ENCODE assay signal across 10 mouse cellular contexts in the genomic region with DNA sequence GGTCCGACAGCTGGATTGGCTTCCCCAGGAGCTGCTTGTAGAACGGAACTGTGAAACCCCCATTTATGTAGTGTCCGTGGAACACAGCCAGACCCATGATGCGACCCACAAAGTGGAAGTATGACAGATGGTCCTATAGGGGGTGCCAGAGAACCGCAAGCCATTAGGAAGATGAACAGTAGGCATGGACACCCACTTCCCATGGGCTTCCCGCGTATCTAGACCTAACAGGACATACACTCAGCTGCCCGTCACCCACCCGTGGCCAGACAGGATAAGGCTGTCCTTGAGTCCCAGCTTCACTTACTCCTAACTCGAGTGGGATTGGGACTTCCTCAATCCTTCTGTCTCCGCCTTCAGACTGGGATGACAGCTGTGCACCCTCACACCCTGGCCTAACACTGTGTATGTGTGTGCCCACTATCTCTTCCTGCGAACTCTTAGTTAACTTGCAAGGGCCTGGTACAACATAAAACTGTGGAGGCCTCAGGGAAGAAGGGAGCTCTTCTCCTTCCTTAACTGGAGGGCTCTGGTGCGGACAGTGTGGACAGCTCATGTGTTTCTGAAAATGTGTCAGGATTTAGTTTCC.
DNase-seq lines count a peak whose midpoint lies in the region; ATAC-seq and TF ChIP-seq lines count a peak whose summit lies in the region.
"Had no signal": no experiment of that assay in that cellular context is flagged by ENCODE, and none has a peak within 500 bp of the region (broad histone marks: within the 10 kb centered on the region; RNA-seq: fewer than 3 reads in every experiment).

No protein-coding gene starts in this region.

- no peak overlapping the region for H3K27ac ChIP-seq in liver, embryonic 14.5 days
- H3K27ac ChIP-seq in liver, embryonic 12.5 days = no peak overlapping the region
- H3K27ac ChIP-seq: embryonic facial prominence, embryonic 15.5 days; limb, embryonic 12.5 days had no signal

- ATAC-seq in liver, embryonic 14.5 days (ENCODE audit: insufficient read depth) = no peak
- no peak for ATAC-seq in liver, embryonic 12.5 days

- no peak overlapping the region for H3K9ac ChIP-seq in liver, embryonic 14.5 days (replicated peaks)
- H3K9ac ChIP-seq in liver, embryonic 12.5 days = no peak overlapping the region
- H3K9ac ChIP-seq: embryonic facial prominence, embryonic 15.5 days; limb, embryonic 12.5 days had no signal

- 62% methylated on average over 13 of the region's 13 CpGs for WGBS in liver, embryonic 14.5 days (ENCODE audit: insufficient replicate concordance)
- WGBS in liver, embryonic 12.5 days (ENCODE audit: insufficient replicate concordance) = 63% methylated on average over 13 of the region's 13 CpGs

- DNase-seq in cerebellum, postnatal 10 days = peak; percentile 79 to 84
- no peak for DNase-seq in cerebellum, adult 11-12 months
- DNase-seq in liver, embryonic 14.5 days (ENCODE audit: low read depth in 3 of 3, low spot score in 3 of 3) = no peak
- peak; percentile 30 to 73 for DNase-seq in layer of hippocampus, adult 18-20 months (ENCODE audit: low spot score in 2 of 2)
- DNase-seq in right cerebral cortex, adult 2 months (ENCODE audit: low spot score in 2 of 2) = peak; percentile 50 to 57
- no peak for DNase-seq in gastrocnemius, postnatal 25 days
- DNase-seq in urinary bladder, postnatal 14 days (ENCODE audit: low spot score) = no peak

- no peaks in the 10 kb centered on the region for H3K36me3 ChIP-seq in liver, embryonic 14.5 days (replicated peaks; ENCODE audit: control insufficient read depth, insufficient read depth, low read depth)
- peaks cover 59% of the 10 kb centered on the region for H3K36me3 ChIP-seq in liver, embryonic 12.5 days

- H3K4me1 ChIP-seq in liver, embryonic 14.5 days (replicated peaks; ENCODE audit: control insufficient read depth in 2 of 2, insufficient read depth in 2 of 2, low read length in 1 of 2) = no peaks in the 10 kb centered on the region
- no peaks in the 10 kb centered on the region for H3K4me1 ChIP-seq in liver, embryonic 12.5 days
- H3K4me1 ChIP-seq: embryonic facial prominence, embryonic 15.5 days; limb, embryonic 12.5 days had no signal

- peak; percentile 45 for TF ChIP-seq CTCF in liver, embryonic 14.5 days (IDR thresholded peaks at IDR 0.05; ENCODE audit: low read depth)

- TF ChIP-seq EP300 in liver, embryonic 14.5 days (IDR thresholded peaks at IDR 0.05; ENCODE audit: low read depth) = no peak

- no peak overlapping the region for H3K4me2 ChIP-seq in liver, embryonic 14.5 days (ENCODE audit: low read depth)
- H3K4me2 ChIP-seq in liver, embryonic 12.5 days = no peak overlapping the region
- H3K4me2 ChIP-seq: embryonic facial prominence, embryonic 15.5 days; limb, embryonic 12.5 days had no signal

- no peak overlapping the region for H3K4me3 ChIP-seq in liver, embryonic 14.5 days (ENCODE audit: insufficient read depth in 1 of 2, low read depth in 2 of 2, low read length in 2 of 2)
- no peak overlapping the region for H3K4me3 ChIP-seq in liver, embryonic 12.5 days
- H3K4me3 ChIP-seq: embryonic facial prominence, embryonic 15.5 days; limb, embryonic 12.5 days had no signal

- no peaks in the 10 kb centered on the region for H3K27me3 ChIP-seq in liver, embryonic 14.5 days (ENCODE audit: control insufficient read depth, insufficient read depth, low read length)
- H3K27me3 ChIP-seq in liver, embryonic 12.5 days (replicated peaks) = no peaks in the 10 kb centered on the region
- H3K27me3 ChIP-seq: embryonic facial prominence, embryonic 15.5 days; limb, embryonic 12.5 days had no signal

- no peaks in the 10 kb centered on the region for H3K9me3 ChIP-seq in liver, embryonic 14.5 days (ENCODE audit: control insufficient read depth, low read length)
- H3K9me3 ChIP-seq in liver, embryonic 12.5 days (replicated peaks) = no peaks in the 10 kb centered on the region
- H3K9me3 ChIP-seq: embryonic facial prominence, embryonic 15.5 days had no signal

Comparison
In these comparisons a context has a peak if more than half of its experiments do, and no peak if none do; other contexts are left out.
1. DNase-seq: peak in cerebellum, postnatal 10 days (2 of 2), layer of hippocampus, adult 18-20 months (2 of 2) and right cerebral cortex, adult 2 months (2 of 2); none in cerebellum, adult 11-12 months (single experiment), liver, embryonic 14.5 days (0 of 3), gastrocnemius, postnatal 25 days (single experiment) and urinary bladder, postnatal 14 days (single experiment).